Mouse (Mus musculus): ENCODE data around the gene Nadsyn1.

DNA sequence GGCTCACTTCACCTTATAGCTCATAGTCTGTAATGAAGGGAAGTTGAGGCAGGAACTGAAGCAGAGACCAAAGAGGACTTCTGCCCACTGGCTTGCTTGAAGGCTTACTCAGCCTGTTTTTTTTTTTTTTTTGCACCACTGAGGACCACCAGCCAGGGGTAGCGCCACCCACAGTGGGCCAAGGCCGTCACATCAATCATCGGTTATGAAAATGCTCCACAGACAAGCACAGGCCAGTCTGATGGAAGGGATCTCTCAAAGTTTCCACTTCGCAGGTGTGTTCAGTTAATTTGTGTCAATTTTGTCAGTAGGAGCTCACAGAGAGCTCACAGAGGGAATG lies 587 bp upstream of the Nadsyn1 start:
- no peak for TF ChIP-seq CTCF (IDR thresholded peaks at IDR 0.05; ENCODE audit: extremely low read depth, insufficient read depth, insufficient read length, insufficient replicate concordance)
- TF ChIP-seq POLR2A (IDR thresholded peaks at IDR 0.05; ENCODE audit: low read depth, low read length) = no peak
